Mouse (Mus musculus): ENCODE data around the gene Zfp616. TPM values are rescaled to one million over a fixed set of nuclear protein-coding genes. Genes with fewer than 3 reads are reported as not detected.

Zfp616 gene
- polyA plus RNA-seq (2012; ENCODE audit: insufficient read depth, insufficient read length, missing spikeins), result 0.21 TPM in 1 of 2 replicates, not detected in the other

GRCm38 (mm10) chr11:74069655-74070054 lies at the start of gene Zfp616:
TSS of gene Zfp616 (plus strand) at chr11:74069955.
- TF ChIP-seq POLR2A (IDR thresholded peaks at IDR 0.05; ENCODE audit: borderline replicate concordance, low read depth, low read length), result no peak
- TF ChIP-seq CTCF (IDR thresholded peaks at IDR 0.05; ENCODE audit: low read depth, low read length), result no peak
- Histone ChIP-seq H3K4me3 (ENCODE audit: insufficient read depth, low read length) (no peak within 1 kb of the TSS), H3K4me1 (ENCODE audit: control insufficient read depth, insufficient read depth, low read length) (no peaks in the 10 kb centered on the region), H3K27ac (ENCODE audit: insufficient read depth, low read depth, low read length) (no peak within 1 kb of the TSS)

- TF ChIP-seq POLR2A (IDR thresholded peaks at IDR 0.05; ENCODE audit: borderline replicate concordance, low read depth, low read length) (no peak), CTCF (IDR thresholded peaks at IDR 0.05; ENCODE audit: low read depth, low read length) (no peak)
- Histone ChIP-seq H3K4me3 (ENCODE audit: insufficient read depth, low read length) (no peak overlapping the region), H3K4me1 (ENCODE audit: control insufficient read depth, insufficient read depth, low read length) (no peaks in the 10 kb centered on the region), H3K27ac (ENCODE audit: insufficient read depth, low read depth, low read length) (no peak overlapping the region)
These were observed 18.4 kb upstream of the Zfp616 start for GRCm38 (mm10) chr11:74051347-74051746.

GRCm38 (mm10) chr11:74056451-74056850 lies 13.3 kb upstream of the Zfp616 start, which contains the start of the genes Olfr139 and Olfr399:
TSS of gene Olfr139 (minus strand) at chr11:74056551.
TSS of gene Olfr399 (minus strand) at chr11:74056615.
- TF ChIP-seq CTCF (IDR thresholded peaks at IDR 0.05; ENCODE audit: low read depth, low read length) (no peak), POLR2A (IDR thresholded peaks at IDR 0.05; ENCODE audit: borderline replicate concordance, low read depth, low read length) (no peak)
- Histone ChIP-seq H3K4me3 (ENCODE audit: insufficient read depth, low read length) (no peak within 1 kb of the TSS), H3K27ac (ENCODE audit: insufficient read depth, low read depth, low read length) (no peak within 1 kb of the TSS)

GRCm38 (mm10) chr11:74100724-74101123 lies 31.0 kb downstream of the Zfp616 start:
- no peak for TF ChIP-seq CTCF (IDR thresholded peaks at IDR 0.05; ENCODE audit: low read depth, low read length)
- TF ChIP-seq POLR2A (IDR thresholded peaks at IDR 0.05; ENCODE audit: borderline replicate concordance, low read depth, low read length), result no peak
- H3K27ac ChIP-seq (ENCODE audit: insufficient read depth, low read depth, low read length), result no peak overlapping the region
- no peak overlapping the region for H3K4me3 ChIP-seq (ENCODE audit: insufficient read depth, low read length)
- H3K4me1 ChIP-seq (ENCODE audit: control insufficient read depth, insufficient read depth, low read length), result no peaks in the 10 kb centered on the region

More at GRCm38 (mm10) chr11:74056451-74056850, 13.3 kb upstream of the Zfp616 start, which contains the start of the genes Olfr139 and Olfr399:
- H3K4me1 ChIP-seq (ENCODE audit: control insufficient read depth, insufficient read depth, low read length), result no peaks in the 10 kb centered on the region

GRCm38 (mm10) chr11:74101507-74101906 lies 31.8 kb downstream of the Zfp616 start:
- H3K4me3 ChIP-seq (ENCODE audit: insufficient read depth, low read length), result no peak overlapping the region
- TF ChIP-seq POLR2A (IDR thresholded peaks at IDR 0.05; ENCODE audit: borderline replicate concordance, low read depth, low read length) (no peak), CTCF (IDR thresholded peaks at IDR 0.05; ENCODE audit: low read depth, low read length) (no peak)
- no peak overlapping the region for H3K27ac ChIP-seq (ENCODE audit: insufficient read depth, low read depth, low read length)
- H3K4me1 ChIP-seq (ENCODE audit: control insufficient read depth, insufficient read depth, low read length), result no peaks in the 10 kb centered on the region

- Histone ChIP-seq H3K27ac (ENCODE audit: insufficient read depth, low read depth, low read length) (no peak overlapping the region), H3K4me3 (ENCODE audit: insufficient read depth, low read length) (no peak overlapping the region)
- no peak for TF ChIP-seq CTCF (IDR thresholded peaks at IDR 0.05; ENCODE audit: low read depth, low read length)
These were observed 35.3 kb downstream of the Zfp616 start for GRCm38 (mm10) chr11:74105066-74105465.

GRCm38 (mm10) chr11:74113412-74113811 lies 43.7 kb downstream of the Zfp616 start, which contains the start of gene Olfr401:
TSS of gene Olfr401 (plus strand) at chr11:74113712.
- no peak within 1 kb of the TSS for H3K27ac ChIP-seq (ENCODE audit: insufficient read depth, low read depth, low read length)
- no peak for TF ChIP-seq POLR2A (IDR thresholded peaks at IDR 0.05; ENCODE audit: borderline replicate concordance, low read depth, low read length)
- H3K4me3 ChIP-seq (ENCODE audit: insufficient read depth, low read length), result no peak within 1 kb of the TSS
- no peaks in the 10 kb centered on the region for H3K4me1 ChIP-seq (ENCODE audit: control insufficient read depth, insufficient read depth, low read length)

More at GRCm38 (mm10) chr11:74105066-74105465, 35.3 kb downstream of the Zfp616 start:
- H3K4me1 ChIP-seq (ENCODE audit: control insufficient read depth, insufficient read depth, low read length), result no peaks in the 10 kb centered on the region

Other genes starting within 250 kb of the Zfp616 start
- not detected in 2 replicates for gene Olfr393, start 218.5 kb upstream of the Zfp616 start, polyA plus RNA-seq (2012; ENCODE audit: insufficient read depth, insufficient read length, missing spikeins)
- gene Olfr394, start 179.2 kb upstream of the Zfp616 start, polyA plus RNA-seq (2012; ENCODE audit: insufficient read depth, insufficient read length, missing spikeins), result not detected in 2 replicates
- gene Olfr395, start 160.7 kb upstream of the Zfp616 start, polyA plus RNA-seq (2012; ENCODE audit: insufficient read depth, insufficient read length, missing spikeins), result not detected in 2 replicates
- not detected in 2 replicates for gene Olfr23, start 133.3 kb upstream of the Zfp616 start, polyA plus RNA-seq (2012; ENCODE audit: insufficient read depth, insufficient read length, missing spikeins)
- not detected in 2 replicates for gene Olfr397, start 109.1 kb upstream of the Zfp616 start, polyA plus RNA-seq (2012; ENCODE audit: insufficient read depth, insufficient read length, missing spikeins)
- gene Olfr398, start 79.5 kb upstream of the Zfp616 start, polyA plus RNA-seq (2012; ENCODE audit: insufficient read depth, insufficient read length, missing spikeins), result not detected in 2 replicates
- gene Olfr139, start 13.4 kb upstream of the Zfp616 start, polyA plus RNA-seq (2012; ENCODE audit: insufficient read depth, insufficient read length, missing spikeins), result not detected in 2 replicates
- gene Olfr399, start 13.3 kb upstream of the Zfp616 start, polyA plus RNA-seq (2012; ENCODE audit: insufficient read depth, insufficient read length, missing spikeins), result not detected in 2 replicates
- gene Olfr401, start 43.8 kb downstream of the Zfp616 start, polyA plus RNA-seq (2012; ENCODE audit: insufficient read depth, insufficient read length, missing spikeins), result not detected in 2 replicates
- not detected in 2 replicates for gene Olfr402, start 83.6 kb downstream of the Zfp616 start, polyA plus RNA-seq (2012; ENCODE audit: insufficient read depth, insufficient read length, missing spikeins)
- gene Olfr403, start 116.3 kb downstream of the Zfp616 start, polyA plus RNA-seq (2012; ENCODE audit: insufficient read depth, insufficient read length, missing spikeins), result not detected in 2 replicates
- not detected in 2 replicates for gene Olfr43, start 141.4 kb downstream of the Zfp616 start, polyA plus RNA-seq (2012; ENCODE audit: insufficient read depth, insufficient read length, missing spikeins)
- gene Olfr406, start 189.9 kb downstream of the Zfp616 start, polyA plus RNA-seq (2012; ENCODE audit: insufficient read depth, insufficient read length, missing spikeins), result not detected in 2 replicates
- not detected in 2 replicates for gene Olfr59, start 213.8 kb downstream of the Zfp616 start, polyA plus RNA-seq (2012; ENCODE audit: insufficient read depth, insufficient read length, missing spikeins)

Data from bone marrow macrophage, adult 2 months (primary cell).